Comparison of ENCODE assay signal across 8 mouse cellular contexts in the genomic region with DNA sequence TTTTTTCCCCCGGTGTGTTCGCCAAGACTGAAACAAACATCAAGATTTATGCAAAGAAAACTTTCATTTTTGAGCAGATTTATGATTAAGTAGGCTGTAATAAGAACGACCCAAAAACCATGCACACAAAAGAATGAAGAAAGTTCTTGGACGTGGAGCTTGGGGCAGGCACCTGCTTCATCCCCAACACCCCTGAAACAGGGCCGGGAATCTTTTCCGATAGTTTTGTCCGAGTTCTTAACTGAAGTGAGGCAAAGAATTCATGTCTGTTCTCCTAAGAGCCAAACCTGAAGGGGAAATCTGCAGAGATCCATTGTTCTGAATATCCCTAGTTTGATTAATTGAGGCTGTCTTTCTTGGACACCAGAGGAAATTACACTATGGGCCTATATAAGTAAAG. TPM values are rescaled to one million over a fixed set of nuclear protein-coding genes. Genes with fewer than 3 reads are reported as not detected.
DNase-seq lines count a peak whose midpoint lies in the region; ATAC-seq lines count a peak whose summit lies in the region.

No protein-coding gene starts in this region.

- peak overlapping the region; percentile 79 for H3K9ac ChIP-seq in heart, embryonic 14.5 days (ENCODE audit: low read length)
- H3K9ac ChIP-seq in hindbrain, embryonic 15.5 days = peak overlapping the region; percentile 73; the same call in 1 of the 2 replicates
- peak overlapping the region; percentile 85; the same call in 1 of the 2 replicates for H3K9ac ChIP-seq in midbrain, embryonic 12.5 days (replicated peaks)

- 59% methylated on average over 7 of the region's 7 CpGs for WGBS in heart, embryonic 14.5 days
- WGBS in hindbrain, embryonic 15.5 days = 72% methylated on average over 7 of the region's 7 CpGs
- 74% methylated on average over 7 of the region's 7 CpGs for WGBS in midbrain, embryonic 12.5 days

- peak overlapping the region; percentile 11 to 80; a peak in 2 of 4 replicates for H3K27ac ChIP-seq in heart, embryonic 14.5 days (replicated peaks in 1 of 2; ENCODE audit: control insufficient read depth in 1 of 2, insufficient read depth in 1 of 2, low read depth in 2 of 2, low read length in 2 of 2)
- H3K27ac ChIP-seq in hindbrain, embryonic 15.5 days (replicated peaks) = no peak overlapping the region
- H3K27ac ChIP-seq in midbrain, embryonic 12.5 days (replicated peaks) = no peak overlapping the region

- DNase-seq in heart, adult 18-20 months = no peak
- peak; percentile 15 for DNase-seq in MN1 (ENCODE audit: low spot score)
- no peak for DNase-seq in gastrocnemius, postnatal 4 days (ENCODE audit: low spot score in 2 of 2)
- no peak for DNase-seq in cerebellum, postnatal 25 days
- no peak for DNase-seq in layer of hippocampus, adult 9-10 months (ENCODE audit: low spot score)

- peaks cover 26 to 65% of the 10 kb centered on the region in 2 experiments for H3K4me1 ChIP-seq in heart, embryonic 14.5 days (ENCODE audit: control insufficient read depth in 2 of 2, insufficient read depth in 2 of 2, low read length in 2 of 2)
- H3K4me1 ChIP-seq in hindbrain, embryonic 15.5 days (replicated peaks) = peaks cover 25% of the 10 kb centered on the region
- H3K4me1 ChIP-seq in midbrain, embryonic 12.5 days = peaks cover 24% of the 10 kb centered on the region

- H3K36me3 ChIP-seq in heart, embryonic 14.5 days (ENCODE audit: control insufficient read depth, insufficient read depth, low read length) = peaks cover 22% of the 10 kb centered on the region
- H3K36me3 ChIP-seq in hindbrain, embryonic 15.5 days = no peaks in the 10 kb centered on the region
- 0 out of 2 replicates have a peak, but pooled peaks cover 3% of the 10 kb centered on the region for H3K36me3 ChIP-seq in midbrain, embryonic 12.5 days

- H3K27me3 ChIP-seq in heart, embryonic 14.5 days (ENCODE audit: control insufficient read depth, insufficient read depth, low read length) = no peaks in the 10 kb centered on the region
- H3K27me3 ChIP-seq in hindbrain, embryonic 15.5 days = no peaks in the 10 kb centered on the region
- H3K27me3 ChIP-seq in midbrain, embryonic 12.5 days = no peaks in the 10 kb centered on the region

- no peak for ATAC-seq in heart, embryonic 14.5 days (ENCODE audit: insufficient number of reproducible peaks, insufficient read depth, low FRiP score, low read depth)
- no peak for ATAC-seq in hindbrain, embryonic 15.5 days (ENCODE audit: low FRiP score, low read depth)
- ATAC-seq in midbrain, embryonic 12.5 days (ENCODE audit: low FRiP score, low read depth) = no peak

- peak overlapping the region in 1 of 2 experiments; percentile 62; a peak in 2 of 4 replicates for H3K4me3 ChIP-seq in heart, embryonic 14.5 days (ENCODE audit: control insufficient read depth in 1 of 2, insufficient read depth in 1 of 2, low read depth in 1 of 2, low read length in 2 of 2)
- peak overlapping the region; percentile 77 for H3K4me3 ChIP-seq in hindbrain, embryonic 15.5 days
- peak overlapping the region; percentile 89 for H3K4me3 ChIP-seq in midbrain, embryonic 12.5 days

- peak overlapping the region; percentile 82 for H3K4me2 ChIP-seq in heart, embryonic 14.5 days (ENCODE audit: low read length)
- H3K4me2 ChIP-seq in hindbrain, embryonic 15.5 days = peak overlapping the region; percentile 66
- H3K4me2 ChIP-seq in midbrain, embryonic 12.5 days (replicated peaks) = peak overlapping the region; percentile 72

- H3K9me3 ChIP-seq in heart, embryonic 14.5 days (ENCODE audit: control insufficient read depth, low read length) = no peaks in the 10 kb centered on the region
- H3K9me3 ChIP-seq in hindbrain, embryonic 15.5 days = no peaks in the 10 kb centered on the region
- no peaks in the 10 kb centered on the region for H3K9me3 ChIP-seq in midbrain, embryonic 12.5 days

RNA-seq across cellular contexts. Expression of a gene that starts 1.1 kb away (rescaled TPM):
- 8.6 and 8.9 TPM in 2 replicates for polyA plus RNA-seq in heart, embryonic 14.5 days (2014; fragmentation: Nextera tagmentation; extraction: Ambion mirVana)
- total RNA-seq in heart, adult 18-20 months (2021) = 1 to 10 TPM in 1 of 2 experiments, under 1 TPM in 1; 0.92 to 3.0 TPM
- 10.6 and 13.2 TPM in 2 replicates for polyA plus RNA-seq in hindbrain, embryonic 15.5 days (2015; fragmentation: Nextera tagmentation; extraction: Ambion mirVana)
- 14.4 and 14.9 TPM in 2 replicates for polyA plus RNA-seq in midbrain, embryonic 12.5 days (2016; fragmentation: Nextera tagmentation; extraction: Ambion mirVana)
- 1 to 10 TPM; 7.3 to 8.0 TPM for total RNA-seq in gastrocnemius, postnatal 4 days (2021)

RNA-seq across cellular contexts. Expression of a gene that starts 20.1 kb away (rescaled TPM):
- polyA plus RNA-seq in heart, embryonic 14.5 days (2014; fragmentation: Nextera tagmentation; extraction: Ambion mirVana) = 60.9 and 68.3 TPM in 2 replicates
- 100 to 1,000 TPM; 201 to 225 TPM for total RNA-seq in heart, adult 18-20 months (2021)
- polyA plus RNA-seq in hindbrain, embryonic 15.5 days (2015; fragmentation: Nextera tagmentation; extraction: Ambion mirVana) = 6.3 and 7.0 TPM in 2 replicates
- 3.9 and 5.1 TPM in 2 replicates for polyA plus RNA-seq in midbrain, embryonic 12.5 days (2016; fragmentation: Nextera tagmentation; extraction: Ambion mirVana)
- 1 to 10 TPM; 7.5 to 9.9 TPM for total RNA-seq in gastrocnemius, postnatal 4 days (2021)

Comparison
In these comparisons a context has a peak if more than half of its experiments do, and no peak if none do; other contexts are left out.
1. H3K27ac ChIP-seq: peak in heart, embryonic 14.5 days (2 of 2); none in hindbrain, embryonic 15.5 days (single experiment) and midbrain, embryonic 12.5 days (single experiment).
2. Peak in every context shown above with its lines, with median percentiles within 50 percentile points of each other: H3K4me2 ChIP-seq and H3K9ac ChIP-seq.